Mouse (Mus musculus) spleen, adult 18-20 months (tissue): ENCODE data around the gene Ciapin1.

ENCODE experiments used
- DNase-seq, 2 experiments: peaks; one replicate each; pipeline ENCODE4 v3.0.0; 2022; ENCODE audit warnings: mixed read lengths in 2 of 2

Gene Ciapin1

GRCm38 (mm10) chr8:94778473-94778872 lies 59.7 kb downstream of the Ciapin1 start:
- no peak for DNase-seq

GRCm38 (mm10) chr8:94778036-94778435 lies 60.1 kb downstream of the Ciapin1 start:
- no peak for DNase-seq

- no peak for DNase-seq
These were observed 61.8 kb downstream of the Ciapin1 start for GRCm38 (mm10) chr8:94776346-94776745.

DNA sequence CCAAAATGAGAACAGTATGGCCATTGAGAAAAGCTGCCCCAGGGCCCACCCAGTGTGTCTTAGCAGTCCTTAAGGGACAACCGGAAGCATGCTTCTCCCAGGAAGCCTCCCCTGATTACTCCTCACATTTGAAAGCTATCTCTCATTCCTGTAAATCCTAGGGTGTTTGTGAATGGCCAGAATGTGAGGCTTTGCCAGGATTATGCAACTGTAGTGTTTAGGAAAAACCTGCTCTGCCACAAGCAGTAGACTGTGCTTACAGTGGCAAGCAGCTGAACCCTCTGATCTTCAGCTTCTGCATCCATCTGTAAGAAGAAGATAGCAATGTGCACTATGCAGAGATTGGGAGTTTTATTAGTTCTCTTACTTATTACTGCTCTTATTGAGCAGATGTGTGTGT lies 63.6 kb downstream of the Ciapin1 start:
- no peak for DNase-seq

- no peak for DNase-seq
These were observed 64.4 kb downstream of the Ciapin1 start for GRCm38 (mm10) chr8:94773700-94774171.

DNA sequence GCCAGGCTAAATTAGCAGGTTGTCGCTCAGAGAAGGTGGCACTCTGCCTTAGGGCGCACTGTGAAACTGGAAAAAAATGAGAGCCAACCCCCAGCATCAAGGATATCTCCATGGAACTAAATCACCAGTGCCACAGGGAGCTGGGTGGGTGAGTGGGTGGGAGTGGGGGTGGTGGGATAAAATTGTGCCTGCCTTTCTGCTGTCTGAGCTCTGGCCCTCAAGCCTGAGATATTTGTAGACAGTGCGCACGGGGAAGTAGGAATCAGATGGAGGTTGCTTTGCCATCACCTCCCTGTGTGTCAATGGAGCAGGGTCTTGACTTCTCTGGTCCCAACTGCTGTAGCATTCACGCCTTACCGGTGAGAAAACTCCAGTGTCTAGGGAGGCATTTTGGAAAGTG lies 65.1 kb downstream of the Ciapin1 start:
- no peak for DNase-seq

DNA sequence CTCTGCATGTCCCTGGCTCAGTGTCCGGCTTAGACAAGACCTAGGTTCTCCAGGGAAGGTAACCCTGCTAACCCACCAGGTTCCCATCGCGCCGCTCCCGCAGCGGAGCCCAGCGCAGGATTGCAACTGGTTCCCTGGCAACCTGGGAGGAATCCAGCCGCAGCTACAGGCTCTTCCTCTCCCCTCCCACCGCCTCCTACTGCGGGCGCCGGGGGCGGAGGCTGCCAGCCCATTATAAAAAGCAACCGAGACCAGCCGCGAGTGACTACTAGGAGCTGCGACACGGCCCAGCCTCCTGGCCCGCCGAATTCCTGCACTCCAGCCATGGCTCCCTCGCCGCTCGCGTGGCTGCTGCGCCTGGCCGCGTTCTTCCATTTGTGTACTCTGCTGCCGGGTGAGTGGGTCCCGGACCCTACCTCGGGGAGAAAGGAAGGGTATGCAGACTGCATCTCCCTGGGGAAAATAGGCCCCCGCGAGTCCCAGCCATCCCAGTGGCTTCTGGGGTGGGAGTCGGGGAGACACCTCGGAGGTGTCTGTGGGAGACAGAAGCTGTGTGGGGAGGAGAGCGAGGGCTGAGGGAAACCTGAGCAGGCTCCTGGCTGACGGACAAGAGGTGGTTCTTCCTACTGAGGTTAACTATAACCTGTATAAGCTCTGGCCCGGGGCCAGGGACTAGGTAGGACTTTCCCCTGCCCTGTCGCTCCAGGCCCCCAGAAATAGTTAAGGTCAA lies 66.1 kb downstream of the Ciapin1 start, which contains the start of gene Cx3cl1:
TSS of gene Cx3cl1 (plus strand) at position 69 of the 730 bp plus-strand sequence.
- DNase-seq = no peak

- DNase-seq = no peak
These were observed 67.2 kb downstream of the Ciapin1 start for GRCm38 (mm10) chr8:94770945-94771344.
